Mouse (Mus musculus) stomach, embryonic 14.5 days (tissue): ENCODE measurements around the gene Pard3. TPM values are rescaled to one million over a fixed set of nuclear protein-coding genes. Genes with fewer than 3 reads are reported as not detected.
A peak's percentile ranks its signal among the peaks of the same experiment; 100 is the strongest.

Experiments used
- ATAC-seq: fragments of 200-750 bp; cut with Nextera tagmentation; 2 replicates; pipeline ENCODE4 v1.8.0; 2017; ENCODE audit warnings: low read depth, moderate TSS enrichment; ENCODE audit not compliant: insufficient number of reproducible peaks, insufficient read depth, low FRiP score
- H3K27ac ChIP-seq: fragments of 300-500 bp; sonication (generic); 2 replicates; pipeline ENCODE4 v1.5.1; 2014; ENCODE audit warnings: mild to moderate bottlenecking, low read length, moderate library complexity, mixed read lengths
- H3K27me3 ChIP-seq: fragments of 300-500 bp; sonication (generic); 2 replicates; pipeline ENCODE4 v1.6.1; 2014; ENCODE audit warnings: low read length, control low read depth, mixed read lengths; ENCODE audit not compliant: control insufficient read depth, insufficient read depth
- H3K36me3 ChIP-seq: fragments of 300-500 bp; sonication (generic); 2 replicates; pipeline ENCODE4 v1.6.1; 2014; ENCODE audit warnings: mild to moderate bottlenecking, control low read depth, low read length, moderate library complexity, mixed read lengths; ENCODE audit not compliant: control insufficient read depth, insufficient read depth
- H3K4me1 ChIP-seq: fragments of 300-500 bp; sonication (generic); 2 replicates; pipeline ENCODE4 v1.6.1; 2014; ENCODE audit warnings: low read length, control low read depth, mixed read lengths; ENCODE audit not compliant: control insufficient read depth, insufficient read depth
- H3K4me2 ChIP-seq: fragments of 300-500 bp; sonication (generic); replicated peaks from 2 replicates; pipeline ENCODE4 v1.6.1; 2014; ENCODE audit warnings: low read depth, low read length, control low read depth
- H3K4me3 ChIP-seq: fragments of 300-500 bp; sonication (generic); 2 replicates; pipeline ENCODE4 v1.5.1; 2014; ENCODE audit warnings: low read depth, low read length, control low read depth
- H3K9ac ChIP-seq: fragments of 300-500 bp; sonication (generic); replicated peaks from 2 replicates; pipeline ENCODE4 v1.6.1; 2014; ENCODE audit warnings: low read depth, mild to moderate bottlenecking, control low read depth, low read length, moderate library complexity, mixed read lengths
- H3K9me3 ChIP-seq: fragments of 300-500 bp; sonication (generic); 2 replicates; pipeline ENCODE4 v1.6.1; 2016; ENCODE audit warnings: low read depth, low read length, control low read depth; ENCODE audit not compliant: control insufficient read depth
- WGBS: fragments of 180-500 bp; shearing (Covaris S2); extraction: QIAGEN DNeasy Blood & Tissue Kit; methylation state at CpG from one replicate; pipeline ENCODE4 v1.1.7; 2014; 5-methylcytosine and 5-hydroxymethylcytosine counted together
- polyA plus RNA-seq: library from polyadenylated mRNA; unstranded; fragments of >200 nt; fragmentation: Nextera tagmentation; extraction: Ambion mirVana; gene quantifications from 2 replicates; pipeline ENCODE4 v1.2.1, GENCODE M21; 2014

Gene Pard3
- polyA plus RNA-seq, 1 experiment from 2014 or later: 37.9 TPM

DNA sequence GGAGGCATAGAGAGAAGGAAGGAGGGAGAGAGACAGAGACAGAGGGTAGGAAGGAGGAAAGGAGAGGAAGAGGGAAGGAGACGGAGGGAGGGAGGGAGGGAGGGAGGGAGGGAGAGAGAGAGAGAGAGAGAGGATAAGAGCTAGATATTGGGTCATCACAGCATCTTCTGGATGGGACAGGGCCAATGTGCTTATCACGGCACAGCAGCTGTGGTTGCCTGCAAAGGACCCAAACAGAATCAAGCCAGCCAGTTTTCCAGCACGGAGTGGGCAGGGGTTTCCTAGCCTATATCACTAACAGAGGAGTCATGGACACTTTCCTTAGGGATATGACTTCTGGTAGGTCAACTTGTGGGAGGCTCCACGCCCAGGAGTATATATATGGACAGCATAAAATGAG, 82.4 kb downstream of the Pard3 start:
- Histone ChIP-seq H3K27me3 (no peaks in the 10 kb centered on the region), H3K9me3 (no peaks in the 10 kb centered on the region), H3K4me2 (no peak overlapping the region), H3K36me3 (no peaks in the 10 kb centered on the region), H3K9ac (no peak overlapping the region), H3K27ac (no peak overlapping the region), H3K4me1 (peaks cover 32% of the 10 kb centered on the region), H3K4me3 (no peak overlapping the region)
- no peak for ATAC-seq
- WGBS: 60% methylated on average over 4 of the region's 4 CpGs

DNA sequence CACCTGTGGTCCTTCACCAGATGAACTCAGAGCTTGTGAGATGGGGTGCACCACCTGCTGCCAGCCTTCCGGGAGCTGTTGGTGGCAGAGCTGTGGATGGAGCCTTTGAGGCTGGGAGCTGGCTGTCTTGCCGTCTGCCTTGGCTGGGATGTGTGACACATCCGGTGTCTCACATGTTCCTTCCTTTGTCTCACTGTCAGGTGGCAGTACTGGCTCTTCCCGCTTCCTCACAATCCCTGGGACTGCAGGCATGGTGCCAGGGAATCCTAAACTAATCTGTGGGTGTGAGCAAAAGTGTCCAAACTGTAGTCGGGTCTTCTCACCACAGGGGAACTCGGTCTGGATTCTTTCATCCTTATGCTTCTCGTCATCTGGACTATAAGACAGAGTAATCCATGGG, 85.1 kb downstream of the Pard3 start:
- H3K27me3 ChIP-seq: no peaks in the 10 kb centered on the region
- H3K27ac ChIP-seq: no peak overlapping the region
- no peak overlapping the region for H3K9ac ChIP-seq
- peaks cover 26% of the 10 kb centered on the region; the same call in 1 of the 2 replicates for H3K4me1 ChIP-seq
- H3K4me2 ChIP-seq: no peak overlapping the region
- no peak for ATAC-seq
- no peaks in the 10 kb centered on the region for H3K9me3 ChIP-seq
- H3K4me3 ChIP-seq: no peak overlapping the region
- WGBS: 67% methylated on average over 7 of the region's 7 CpGs
- no peaks in the 10 kb centered on the region for H3K36me3 ChIP-seq

DNA sequence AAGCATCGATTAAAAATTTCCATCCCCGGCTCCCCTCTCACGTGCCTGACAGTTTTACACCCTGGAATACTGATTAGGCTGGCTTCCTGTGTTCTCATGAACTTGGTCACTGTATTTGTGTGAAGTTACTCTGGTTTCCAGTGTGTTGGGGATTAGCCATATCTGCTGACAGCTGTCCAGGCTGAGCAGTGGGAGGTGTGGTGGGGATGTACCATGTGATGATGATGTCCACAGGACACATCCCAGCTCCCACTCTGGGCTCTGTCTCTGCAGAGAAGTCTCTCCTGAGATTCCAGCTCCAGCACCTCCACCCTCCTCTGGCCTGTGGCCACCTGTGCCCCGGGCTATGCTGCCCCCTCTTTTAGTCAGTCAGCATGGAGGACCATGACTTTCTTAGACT, 87.0 kb downstream of the Pard3 start:
- Histone ChIP-seq H3K9me3 (no peaks in the 10 kb centered on the region), H3K4me2 (no peak overlapping the region)

DNA sequence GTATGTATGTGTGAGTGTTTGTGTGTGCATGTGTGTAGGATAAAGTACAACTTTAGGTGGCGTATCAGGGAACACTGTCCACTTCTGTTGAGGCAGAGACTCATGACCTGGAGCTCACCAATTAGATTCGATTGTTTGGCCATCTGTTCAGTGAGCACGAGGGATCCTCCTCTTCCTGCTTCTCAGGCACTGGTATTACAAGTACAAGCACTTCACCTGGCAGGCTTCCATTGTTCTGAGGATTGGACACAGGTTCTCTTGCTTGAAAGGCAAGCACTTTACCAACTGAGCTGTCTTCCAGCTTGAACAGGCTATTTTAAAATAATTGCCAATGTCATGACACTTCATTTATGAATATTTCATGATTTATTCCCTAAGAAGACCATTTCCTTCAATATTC, 88.0 kb downstream of the Pard3 start:
- Histone ChIP-seq H3K36me3 (no peaks in the 10 kb centered on the region), H3K9ac (no peak overlapping the region), H3K4me3 (no peak overlapping the region), H3K27me3 (no peaks in the 10 kb centered on the region), H3K4me1 (peaks cover 9% of the 10 kb centered on the region), H3K27ac (no peak overlapping the region), H3K4me2 (no peak overlapping the region), H3K9me3 (no peaks in the 10 kb centered on the region)
- 66% methylated on average over 3 of the region's 3 CpGs for WGBS
- no peak for ATAC-seq

More for the DNA sequence above, 87.0 kb downstream of the Pard3 start:
- ATAC-seq: no peak
- WGBS: 72% methylated on average over 4 of the region's 4 CpGs
- H3K36me3 ChIP-seq: no peaks in the 10 kb centered on the region
- no peak overlapping the region for H3K4me3 ChIP-seq
- H3K27me3 ChIP-seq: no peaks in the 10 kb centered on the region
- no peak overlapping the region for H3K9ac ChIP-seq
- H3K27ac ChIP-seq: no peak overlapping the region
- H3K4me1 ChIP-seq: peaks cover 10% of the 10 kb centered on the region; the same call in 1 of the 2 replicates

DNA sequence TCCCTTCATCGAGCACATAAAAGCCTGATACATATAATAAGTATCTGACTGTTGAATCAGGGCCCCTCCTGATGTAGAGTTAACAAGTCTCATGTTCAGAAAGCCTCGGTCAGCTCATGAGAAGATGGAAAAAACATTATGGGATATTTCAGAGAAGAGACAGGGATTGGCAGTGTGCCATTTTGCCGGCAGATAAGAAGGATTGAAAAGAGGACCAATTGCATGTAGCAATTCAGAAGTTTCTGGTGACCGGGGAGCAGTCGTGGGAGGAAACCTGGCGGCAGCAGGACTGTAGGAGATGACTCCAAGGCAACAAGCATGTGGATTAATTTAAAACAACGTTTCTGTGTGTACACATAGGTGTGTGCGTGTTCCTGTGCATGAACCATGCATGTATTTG, 93.4 kb downstream of the Pard3 start:
- no peaks in the 10 kb centered on the region; the same call in 1 of the 2 replicates for H3K36me3 ChIP-seq
- H3K9ac ChIP-seq: no peak overlapping the region
- no peak for ATAC-seq
- H3K4me3 ChIP-seq: no peak overlapping the region
- H3K27ac ChIP-seq: no peak overlapping the region
- 40% methylated on average over 8 of the region's 8 CpGs for WGBS
- H3K4me1 ChIP-seq: peaks cover 7% of the 10 kb centered on the region
- H3K27me3 ChIP-seq: no peaks in the 10 kb centered on the region
- no peak overlapping the region for H3K4me2 ChIP-seq
- H3K9me3 ChIP-seq: no peaks in the 10 kb centered on the region

DNA sequence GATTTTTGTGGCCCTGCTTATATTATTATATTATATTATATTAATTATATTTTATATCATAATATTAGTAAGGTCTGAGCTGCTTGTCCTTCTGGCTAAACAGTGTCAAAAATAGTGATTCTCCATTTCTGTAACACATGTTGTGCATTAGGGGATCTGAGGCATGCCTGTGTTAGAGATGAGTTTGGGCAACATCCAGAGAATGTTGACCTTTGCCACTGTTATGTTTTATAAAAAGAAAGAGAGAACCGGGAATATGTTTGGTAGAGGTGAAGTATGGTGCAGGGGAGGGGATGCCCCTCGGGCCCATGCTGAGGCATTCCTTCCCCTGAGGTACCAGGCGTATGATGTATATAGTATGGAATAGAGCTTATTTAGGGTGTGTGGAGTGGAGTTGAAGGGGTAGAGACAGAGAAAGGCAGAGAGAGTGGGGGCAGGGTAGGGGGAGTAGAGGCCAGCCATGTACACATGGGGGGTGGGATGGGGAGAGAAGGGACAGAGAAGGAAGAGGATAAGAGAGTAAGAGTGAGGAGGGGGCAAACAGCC, 95.8 kb downstream of the Pard3 start:
- H3K4me3 ChIP-seq: no peak overlapping the region
- H3K4me2 ChIP-seq: no peak overlapping the region
- no peaks in the 10 kb centered on the region; the same call in 1 of the 2 replicates for H3K36me3 ChIP-seq
- 0 out of 2 replicates have a peak, but pooled peaks have one; percentile 23 for ATAC-seq
- no peak overlapping the region for H3K9ac ChIP-seq
- WGBS: 49% methylated on average over 3 of the region's 3 CpGs
- H3K27me3 ChIP-seq: no peaks in the 10 kb centered on the region
- H3K27ac ChIP-seq: no peak overlapping the region
- H3K4me1 ChIP-seq: peaks cover 7% of the 10 kb centered on the region
- no peaks in the 10 kb centered on the region for H3K9me3 ChIP-seq

DNA sequence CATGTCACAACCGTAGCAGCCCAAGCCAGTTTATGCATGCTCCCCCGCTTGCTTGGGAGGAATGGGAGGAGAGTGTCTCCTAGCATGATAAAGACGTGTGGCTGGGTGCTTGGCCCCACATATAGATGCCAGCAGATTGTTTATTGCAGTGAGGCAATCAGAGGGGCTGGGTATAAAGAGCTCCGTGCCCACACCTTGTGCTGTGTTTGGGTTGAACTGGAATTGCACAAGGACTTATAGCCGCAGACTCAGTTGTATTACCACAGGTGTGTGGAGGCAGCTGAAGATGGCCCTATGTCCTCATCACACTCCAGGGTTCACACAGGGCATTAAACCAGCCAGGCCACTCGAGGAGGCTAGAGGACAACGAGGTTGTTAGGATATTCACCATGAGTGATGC, 98.2 kb downstream of the Pard3 start:
- no peak overlapping the region for H3K4me3 ChIP-seq
- H3K9me3 ChIP-seq: no peaks in the 10 kb centered on the region
- H3K27ac ChIP-seq: no peak overlapping the region
- no peaks in the 10 kb centered on the region for H3K27me3 ChIP-seq
- no peak overlapping the region for H3K4me2 ChIP-seq
- ATAC-seq: no peak
- no peak overlapping the region for H3K9ac ChIP-seq
- H3K36me3 ChIP-seq: no peaks in the 10 kb centered on the region; the same call in 1 of the 2 replicates
- peaks cover 6% of the 10 kb centered on the region for H3K4me1 ChIP-seq
- WGBS: 82% methylated on average over 7 of the region's 7 CpGs

DNA sequence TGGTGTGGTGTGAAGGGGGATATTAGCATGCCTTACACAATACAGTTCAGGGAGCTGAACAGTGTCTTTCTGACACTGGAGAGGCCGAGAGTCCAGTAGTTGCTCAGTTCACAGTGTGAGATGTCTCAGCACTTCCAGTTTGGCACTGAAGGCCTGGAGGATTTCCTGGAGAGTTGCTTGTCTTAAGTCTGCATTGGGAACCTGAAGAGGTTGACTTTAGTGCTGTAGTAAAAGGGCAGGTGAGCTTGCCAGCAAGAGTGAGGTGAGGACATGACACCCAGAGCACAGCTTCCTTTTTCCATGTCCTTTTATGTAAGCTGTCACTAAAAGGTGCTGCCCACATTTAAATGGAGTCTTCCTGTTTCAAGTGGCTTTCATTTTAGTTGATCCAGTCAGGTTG, 99.1 kb downstream of the Pard3 start:
- 85% methylated on average over 1 of the region's 1 CpGs for WGBS
- H3K4me3 ChIP-seq: no peak overlapping the region
- no peak overlapping the region for H3K27ac ChIP-seq
- no peaks in the 10 kb centered on the region for H3K9me3 ChIP-seq
- H3K36me3 ChIP-seq: no peaks in the 10 kb centered on the region; the same call in 1 of the 2 replicates
- H3K4me1 ChIP-seq: no peaks in the 10 kb centered on the region
- no peak overlapping the region for H3K4me2 ChIP-seq
- ATAC-seq: no peak
- H3K9ac ChIP-seq: no peak overlapping the region
- H3K27me3 ChIP-seq: no peaks in the 10 kb centered on the region
